In genomic region chr3:60596985-60597384, GRCm38 (mm10) we compare ENCODE assay signal across 21 mouse cellular contexts.
A peak's percentile ranks its signal among the peaks of the same experiment; 100 is the strongest.
DNase-seq lines count a peak whose midpoint lies in the region; ATAC-seq and TF ChIP-seq lines count a peak whose summit lies in the region.
"Had no signal": no experiment of that assay in that cellular context is flagged by ENCODE, and none has a peak within 500 bp of the region (broad histone marks: within the 10 kb centered on the region; RNA-seq: fewer than 3 reads in every experiment).

No protein-coding gene starts in this region.

- no peaks in the 10 kb centered on the region for H3K27me3 ChIP-seq in kidney, embryonic 14.5 days (ENCODE audit: control insufficient read depth, insufficient read depth, low read length)
- H3K27me3 ChIP-seq in stomach, postnatal 0 days (ENCODE audit: control insufficient read depth, insufficient read depth, low read length): no peaks in the 10 kb centered on the region
- no peaks in the 10 kb centered on the region for H3K27me3 ChIP-seq in hindbrain, embryonic 13.5 days
- H3K27me3 ChIP-seq: forebrain, embryonic 13.5 days; heart, embryonic 15.5 days; limb, embryonic 15.5 days; liver, embryonic 15.5 days; neural tube, embryonic 12.5 days; stomach, embryonic 15.5 days had no signal

- H3K4me1 ChIP-seq in kidney, embryonic 14.5 days (ENCODE audit: control insufficient read depth, insufficient read depth, low read length): no peaks in the 10 kb centered on the region
- H3K4me1 ChIP-seq in stomach, postnatal 0 days (replicated peaks; ENCODE audit: control insufficient read depth, insufficient read depth): peaks cover 3% of the 10 kb centered on the region; the same call in 1 of the 2 replicates
- no peaks in the 10 kb centered on the region for H3K4me1 ChIP-seq in hindbrain, embryonic 13.5 days (replicated peaks)
- H3K4me1 ChIP-seq: forebrain, embryonic 13.5 days; limb, embryonic 15.5 days had no signal

- TF ChIP-seq EP300 in stomach, postnatal 0 days (optimal IDR thresholded peaks at IDR 0.05): no peak

- no peak for TF ChIP-seq CTCF in stomach, postnatal 0 days (IDR thresholded peaks at IDR 0.05; ENCODE audit: low read depth)

- ATAC-seq in kidney, embryonic 14.5 days (ENCODE audit: low FRiP score, low TSS enrichment): peak; percentile 76; the same call in 1 of the 2 replicates
- ATAC-seq in stomach, postnatal 0 days (ENCODE audit: low FRiP score, low TSS enrichment): peak; percentile 60; the same call in 1 of the 2 replicates
- no peak for ATAC-seq in hindbrain, embryonic 13.5 days (ENCODE audit: low FRiP score)
- ATAC-seq: forebrain, embryonic 13.5 days had no signal

- no peak overlapping the region for H3K4me2 ChIP-seq in kidney, embryonic 14.5 days (replicated peaks; ENCODE audit: low read depth, low read length)
- no peak overlapping the region for H3K4me2 ChIP-seq in stomach, postnatal 0 days (replicated peaks; ENCODE audit: low read depth)
- H3K4me2 ChIP-seq in hindbrain, embryonic 13.5 days: no peak overlapping the region
- H3K4me2 ChIP-seq: forebrain, embryonic 13.5 days; heart, embryonic 15.5 days; limb, embryonic 15.5 days; liver, embryonic 15.5 days; midbrain, embryonic 11.5 days; neural tube, embryonic 12.5 days; stomach, embryonic 15.5 days had no signal

- DNase-seq in kidney, adult 9 months: no peak
- DNase-seq in ovary, adult 18-20 months (ENCODE audit: low spot score): peak; percentile 50
- DNase-seq in ovary, postnatal 14 days (ENCODE audit: low spot score): no peak
- DNase-seq in adrenal gland, postnatal 10 days: peak; percentile 61
- DNase-seq in stomach, postnatal 0 days (ENCODE audit: low spot score): no peak
- DNase-seq in ovary, postnatal 36 days (ENCODE audit: low spot score): no peak
- DNase-seq: cerebellum, adult 9-10 months; gastrocnemius, postnatal 14 days; heart, adult 2 months; heart, postnatal 4 days; kidney, postnatal 14 days; thymus, adult 2 months had no signal

- no peaks in the 10 kb centered on the region for H3K36me3 ChIP-seq in kidney, embryonic 14.5 days (ENCODE audit: control insufficient read depth, insufficient read depth, low read length)
- peaks cover 3% of the 10 kb centered on the region for H3K36me3 ChIP-seq in stomach, postnatal 0 days (ENCODE audit: control insufficient read depth, insufficient read depth, low read length)
- no peaks in the 10 kb centered on the region for H3K36me3 ChIP-seq in hindbrain, embryonic 13.5 days
- H3K36me3 ChIP-seq: heart, embryonic 15.5 days; neural tube, embryonic 12.5 days; stomach, embryonic 15.5 days had no signal

- H3K9me3 ChIP-seq in kidney, embryonic 14.5 days (ENCODE audit: control insufficient read depth, low read length): no peaks in the 10 kb centered on the region
- no peaks in the 10 kb centered on the region for H3K9me3 ChIP-seq in stomach, postnatal 0 days (ENCODE audit: control insufficient read depth, low read length)
- H3K9me3 ChIP-seq in hindbrain, embryonic 13.5 days: no peaks in the 10 kb centered on the region
- H3K9me3 ChIP-seq: forebrain, embryonic 13.5 days; heart, embryonic 15.5 days; limb, embryonic 15.5 days; liver, embryonic 15.5 days; neural tube, embryonic 12.5 days; stomach, embryonic 15.5 days had no signal

- H3K27ac ChIP-seq in kidney, embryonic 14.5 days (ENCODE audit: low read depth, low read length): no peak overlapping the region
- no peak overlapping the region for H3K27ac ChIP-seq in stomach, postnatal 0 days (replicated peaks)
- no peak overlapping the region for H3K27ac ChIP-seq in hindbrain, embryonic 13.5 days
- H3K27ac ChIP-seq: forebrain, embryonic 13.5 days; heart, adult 2 months; heart, embryonic 15.5 days; limb, embryonic 15.5 days; liver, embryonic 15.5 days; neural tube, embryonic 12.5 days; stomach, embryonic 15.5 days had no signal

- WGBS in kidney, embryonic 14.5 days: 30% methylated on average over 4 of the region's 4 CpGs
- 36% methylated on average over 4 of the region's 4 CpGs for WGBS in stomach, postnatal 0 days
- WGBS in hindbrain, embryonic 13.5 days: 77% methylated on average over 4 of the region's 4 CpGs

- H3K9ac ChIP-seq in kidney, embryonic 14.5 days (ENCODE audit: low read depth, low read length): no peak overlapping the region
- H3K9ac ChIP-seq in stomach, postnatal 0 days (ENCODE audit: low read length): no peak overlapping the region
- H3K9ac ChIP-seq in hindbrain, embryonic 13.5 days: no peak overlapping the region
- H3K9ac ChIP-seq: forebrain, embryonic 13.5 days; heart, embryonic 15.5 days; limb, embryonic 15.5 days; liver, embryonic 15.5 days; neural tube, embryonic 12.5 days; stomach, embryonic 15.5 days had no signal

- no peak overlapping the region for H3K4me3 ChIP-seq in kidney, embryonic 14.5 days (ENCODE audit: low read length)
- H3K4me3 ChIP-seq in stomach, postnatal 0 days (ENCODE audit: low read depth, low read length): no peak overlapping the region
- H3K4me3 ChIP-seq in hindbrain, embryonic 13.5 days: no peak overlapping the region
- H3K4me3 ChIP-seq: forebrain, embryonic 13.5 days; heart, adult 2 months; heart, embryonic 15.5 days; limb, embryonic 15.5 days; liver, embryonic 15.5 days; neural tube, embryonic 12.5 days; stomach, embryonic 15.5 days had no signal

Comparison
In these comparisons a context has a peak if more than half of its experiments do, and no peak if none do; other contexts are left out.
1. DNase-seq: peak in ovary, adult 18-20 months (single experiment) and adrenal gland, postnatal 10 days (single experiment); none in kidney, adult 9 months (single experiment), ovary, postnatal 14 days (single experiment), stomach, postnatal 0 days (single experiment) and ovary, postnatal 36 days (single experiment).